Mouse (Mus musculus) forebrain, embryonic 13.5 days (tissue): ENCODE data around the gene Carm1. TPM values are rescaled to one million over a fixed set of nuclear protein-coding genes. Genes with fewer than 3 reads are reported as not detected.
A peak's percentile ranks its signal among the peaks of the same experiment; 100 is the strongest.
"Not testable (repeated sequence)": the region's sequence is repeated elsewhere in the genome, so short reads cannot be mapped to it uniquely, and the experiment has no call there.

Source experiments
- ATAC-seq: fragments of 200-750 bp; cut with Nextera tagmentation; 2 replicates; pipeline ENCODE4 v1.8.0; 2017
- H3K27ac ChIP-seq: fragments of 300-500 bp; sonication (generic); 2 replicates; pipeline ENCODE4 v1.5.1; 2015; ENCODE audit warnings: inconsistent platforms, mild to moderate bottlenecking, moderate library complexity
- H3K27me3 ChIP-seq: fragments of 300-500 bp; sonication (generic); 2 replicates; pipeline ENCODE4 v1.6.1; 2015; ENCODE audit warnings: mild to moderate bottlenecking, inconsistent platforms
- H3K36me3 ChIP-seq: fragments of 300-500 bp; sonication (generic); 2 replicates; pipeline ENCODE4 v1.6.1; 2015; ENCODE audit warnings: mild to moderate bottlenecking, inconsistent platforms; ENCODE audit not compliant: poor library complexity, severe bottlenecking
- H3K4me1 ChIP-seq: fragments of 300-500 bp; sonication (generic); 2 replicates; pipeline ENCODE4 v1.6.1; 2015; ENCODE audit warnings: inconsistent platforms
- H3K4me2 ChIP-seq: fragments of 300-500 bp; sonication (generic); 2 replicates; pipeline ENCODE4 v1.6.1; 2015; ENCODE audit warnings: inconsistent platforms, mild to moderate bottlenecking, moderate library complexity
- H3K4me3 ChIP-seq: fragments of 300-500 bp; sonication (generic); 2 replicates; pipeline ENCODE4 v1.5.1; 2015; ENCODE audit warnings: mild to moderate bottlenecking, inconsistent platforms
- H3K9ac ChIP-seq: fragments of 300-500 bp; sonication (generic); 2 replicates; pipeline ENCODE4 v1.6.1; 2015; ENCODE audit warnings: mild to moderate bottlenecking, inconsistent platforms
- H3K9me3 ChIP-seq: fragments of 300-500 bp; sonication (generic); replicated peaks from 2 replicates; pipeline ENCODE4 v1.6.1; 2016; ENCODE audit warnings: inconsistent platforms
- WGBS: fragments of 180-500 bp; shearing (Covaris S2); methylation state at CpG from one replicate; pipeline ENCODE4 v1.1.7; 2015; 5-methylcytosine and 5-hydroxymethylcytosine counted together
- polyA plus RNA-seq: library from polyadenylated mRNA; unstranded; fragments of >200 nt; fragmentation: Nextera tagmentation; extraction: Ambion mirVana; gene quantifications from 2 replicates; pipeline ENCODE4 v1.2.1, GENCODE M21; 2015

Gene Carm1
- polyA plus RNA-seq, 1 experiment from 2014 or later, result 28.5 TPM

- not testable (repeated sequence) for H3K27ac ChIP-seq, H3K36me3 ChIP-seq, H3K9me3 ChIP-seq, ATAC-seq, H3K27me3 ChIP-seq, H3K9ac ChIP-seq, H3K4me3 ChIP-seq, H3K4me2 ChIP-seq
- peaks cover 12% of the 10 kb centered on the region for H3K4me1 ChIP-seq
- WGBS, result 94% methylated on average over 2 of the region's 2 CpGs
Measured at GRCm38 (mm10) chr9:21542001-21542400, 4.7 kb upstream of the Carm1 start.

- peak overlapping the region; percentile 76 for H3K4me3 ChIP-seq
- H3K4me2 ChIP-seq, result peak overlapping the region; percentile 70
- ATAC-seq, result peak; percentile 62
- no peaks in the 10 kb centered on the region for H3K9me3 ChIP-seq
- no peaks in the 10 kb centered on the region for H3K27me3 ChIP-seq
- H3K27ac ChIP-seq, result peak overlapping the region; percentile 98
- peak overlapping the region; percentile 95 for H3K9ac ChIP-seq
- WGBS, result 3% methylated on average over 9 of the region's 9 CpGs
- H3K4me1 ChIP-seq, result peaks cover 27% of the 10 kb centered on the region
- peaks cover 11% of the 10 kb centered on the region for H3K36me3 ChIP-seq
Measured at GRCm38 (mm10) chr9:21545351-21545915, 1.3 kb upstream of the Carm1 start.

GRCm38 (mm10) chr9:21545916-21546788, 542 bp upstream of the Carm1 start:
- peak overlapping the region; percentile 76 for H3K4me3 ChIP-seq
- H3K27ac ChIP-seq, result peak overlapping the region; percentile 98
- H3K9me3 ChIP-seq, result no peaks in the 10 kb centered on the region
- no peaks in the 10 kb centered on the region for H3K27me3 ChIP-seq
- H3K36me3 ChIP-seq, result peaks cover 17% of the 10 kb centered on the region
- peak overlapping the region; percentile 95 for H3K9ac ChIP-seq
- ATAC-seq, result peak; percentile 95
- peak overlapping the region; percentile 70 for H3K4me2 ChIP-seq
- peaks cover 28% of the 10 kb centered on the region for H3K4me1 ChIP-seq
- WGBS, result under 1% methylated on average over 64 of the region's 67 CpGs

GRCm38 (mm10) chr9:21547075-21547941, 614 bp downstream of the Carm1 start:
- Histone ChIP-seq H3K27ac (peak overlapping the region; percentile 98), H3K4me2 (peak overlapping the region; percentile 82), H3K9me3 (no peaks in the 10 kb centered on the region), H3K36me3 (peaks cover 21% of the 10 kb centered on the region), H3K4me3 (peak overlapping the region; percentile 76), H3K9ac (peak overlapping the region; percentile 95), H3K27me3 (no peaks in the 10 kb centered on the region), H3K4me1 (peaks cover 32% of the 10 kb centered on the region)
- 1% methylated on average over 47 of the region's 66 CpGs for WGBS
- ATAC-seq, result peak; percentile 25

- peaks cover 29% of the 10 kb centered on the region for H3K36me3 ChIP-seq
- H3K27ac ChIP-seq, result 0 out of 2 replicates have a peak overlapping the region, but pooled peaks have one; percentile 35
- no peak overlapping the region for H3K9ac ChIP-seq
- 98% methylated on average over 2 of the region's 2 CpGs for WGBS
- H3K9me3 ChIP-seq, result no peaks in the 10 kb centered on the region
- ATAC-seq, result no peak
- no peaks in the 10 kb centered on the region for H3K27me3 ChIP-seq
- H3K4me1 ChIP-seq, result peaks cover 20% of the 10 kb centered on the region
- H3K4me3 ChIP-seq, result no peak overlapping the region
- H3K4me2 ChIP-seq, result no peak overlapping the region
Measured at GRCm38 (mm10) chr9:21551049-21551448, 4.4 kb downstream of the Carm1 start.

GRCm38 (mm10) chr9:21553607-21554273, 7.0 kb downstream of the Carm1 start:
- H3K27me3 ChIP-seq, result no peaks in the 10 kb centered on the region
- H3K4me1 ChIP-seq, result peaks cover 11% of the 10 kb centered on the region
- no peak for ATAC-seq
- no peaks in the 10 kb centered on the region for H3K9me3 ChIP-seq
- WGBS, result 94% methylated on average over 6 of the region's 6 CpGs
- no peak overlapping the region for H3K4me3 ChIP-seq
- no peak overlapping the region for H3K9ac ChIP-seq
- H3K36me3 ChIP-seq, result peaks cover 41% of the 10 kb centered on the region
- H3K4me2 ChIP-seq, result no peak overlapping the region
- no peak overlapping the region for H3K27ac ChIP-seq

GRCm38 (mm10) chr9:21555198-21555742, 8.6 kb downstream of the Carm1 start:
- no peak for ATAC-seq
- WGBS, result 87% methylated on average over 6 of the region's 6 CpGs
- Histone ChIP-seq H3K36me3 (peaks cover 41% of the 10 kb centered on the region), H3K4me3 (no peak overlapping the region), H3K9me3 (no peaks in the 10 kb centered on the region), H3K27me3 (no peaks in the 10 kb centered on the region), H3K4me2 (no peak overlapping the region), H3K9ac (no peak overlapping the region), H3K4me1 (peaks cover 5% of the 10 kb centered on the region), H3K27ac (no peak overlapping the region)

- no peak overlapping the region for H3K4me3 ChIP-seq
- no peak for ATAC-seq
- peaks cover 35% of the 10 kb centered on the region for H3K36me3 ChIP-seq
- no peaks in the 10 kb centered on the region for H3K9me3 ChIP-seq
- H3K27me3 ChIP-seq, result no peaks in the 10 kb centered on the region
- no peak overlapping the region for H3K27ac ChIP-seq
- H3K4me2 ChIP-seq, result no peak overlapping the region
- H3K4me1 ChIP-seq, result no peaks in the 10 kb centered on the region
- no peak overlapping the region for H3K9ac ChIP-seq
- 91% methylated on average over 2 of the region's 2 CpGs for WGBS
Measured at GRCm38 (mm10) chr9:21556996-21557395, 10.3 kb downstream of the Carm1 start.

- H3K4me1 ChIP-seq, result no peaks in the 10 kb centered on the region
- no peak overlapping the region for H3K9ac ChIP-seq
- ATAC-seq, result no peak
- no peak overlapping the region for H3K4me2 ChIP-seq
- peaks cover 38% of the 10 kb centered on the region for H3K36me3 ChIP-seq
- no peaks in the 10 kb centered on the region for H3K27me3 ChIP-seq
- no peak overlapping the region for H3K4me3 ChIP-seq
- H3K9me3 ChIP-seq, result no peaks in the 10 kb centered on the region
- WGBS, result 92% methylated on average over 2 of the region's 2 CpGs
- no peak overlapping the region; the same call in 1 of the 2 replicates for H3K27ac ChIP-seq
Measured at GRCm38 (mm10) chr9:21557556-21557955, 10.9 kb downstream of the Carm1 start.

GRCm38 (mm10) chr9:21558366-21558765, 11.7 kb downstream of the Carm1 start:
- no peak overlapping the region for H3K4me3 ChIP-seq
- ATAC-seq, result no peak
- H3K4me2 ChIP-seq, result no peak overlapping the region
- 91% methylated on average over 4 of the region's 4 CpGs for WGBS
- no peak overlapping the region for H3K27ac ChIP-seq
- peaks cover 38% of the 10 kb centered on the region for H3K36me3 ChIP-seq
- no peaks in the 10 kb centered on the region for H3K9me3 ChIP-seq
- no peaks in the 10 kb centered on the region for H3K4me1 ChIP-seq
- H3K9ac ChIP-seq, result no peak overlapping the region
- no peaks in the 10 kb centered on the region for H3K27me3 ChIP-seq

- no peak for ATAC-seq
- 94% methylated on average over 3 of the region's 3 CpGs for whole genome bisulfite sequencing
- H3K27me3 ChIP-seq, result no peaks in the 10 kb centered on the region
Measured at GRCm38 (mm10) chr9:21559151-21559550, 12.5 kb downstream of the Carm1 start.

More at GRCm38 (mm10) chr9:21559151-21559550, 12.5 kb downstream of the Carm1 start:
- H3K4me1 ChIP-seq, result no peaks in the 10 kb centered on the region
- H3K4me2 ChIP-seq, result no peak overlapping the region
- no peak overlapping the region for H3K27ac ChIP-seq
- H3K9me3 ChIP-seq, result no peaks in the 10 kb centered on the region
- no peak overlapping the region for H3K4me3 ChIP-seq
- H3K36me3 ChIP-seq, result peaks cover 34% of the 10 kb centered on the region
- H3K9ac ChIP-seq, result no peak overlapping the region
